11 mouse cellular contexts compared by ENCODE assay signal in genomic region chr10:127285644-127286043, GRCm38 (mm10). TPM values are rescaled to one million over a fixed set of nuclear protein-coding genes. Genes with fewer than 3 reads are reported as not detected.
DNase-seq lines count a peak whose midpoint lies in the region; ATAC-seq and TF ChIP-seq lines count a peak whose summit lies in the region.
"Had no signal": no experiment of that assay in that cellular context is flagged by ENCODE, and none has a peak within 500 bp of the region (broad histone marks: within the 10 kb centered on the region; RNA-seq: fewer than 3 reads in every experiment).

No protein-coding gene starts in this region.

- 72% methylated on average over 13 of the region's 13 CpGs for WGBS in hindbrain, embryonic 10.5 days
- 73% methylated on average over 13 of the region's 13 CpGs for WGBS in hindbrain, embryonic 11.5 days
- 78% methylated on average over 13 of the region's 13 CpGs for WGBS in limb, embryonic 10.5 days

- no peak for ATAC-seq in hindbrain, embryonic 11.5 days (ENCODE audit: low FRiP score)

- no peak for TF ChIP-seq RAD21 in MEL (IDR thresholded peaks at IDR 0.05; ENCODE audit: low read depth, low read length)

- DNase-seq in cerebellum, adult 11 months = peak; percentile 22
- no peak for DNase-seq in cerebellum, adult 8-10 months
- DNase-seq in hindbrain, embryonic 10.5 days (ENCODE audit: low spot score) = no peak
- DNase-seq in hindbrain, embryonic 11.5 days (ENCODE audit: low spot score) = no peak
- DNase-seq in MEL (ENCODE audit: low read depth, low spot score) = no peak
- DNase-seq in limb, embryonic 10.5 days (ENCODE audit: low spot score) = no peak
- no peak for DNase-seq in natural killer cell, adult 2 months (ENCODE audit: low spot score in 2 of 2)
- DNase-seq in spleen, postnatal 14 days (ENCODE audit: low spot score in 2 of 2) = no peak
- DNase-seq: adrenal gland, postnatal 25 days; kidney, adult 18-20 months had no signal

- H3K36me3 ChIP-seq in hindbrain, embryonic 10.5 days = peaks cover 68% of the 10 kb centered on the region
- H3K36me3 ChIP-seq in hindbrain, embryonic 11.5 days (ENCODE audit: control insufficient read depth, insufficient read depth, low read length) = peaks cover 22% of the 10 kb centered on the region
- peaks cover 0 to 6% of the 10 kb centered on the region in 2 experiments; a peak in 2 of 4 replicates for H3K36me3 ChIP-seq in MEL (ENCODE audit: control insufficient read depth in 1 of 2, insufficient read depth in 2 of 2, low read length in 2 of 2)
- peaks cover 68% of the 10 kb centered on the region for H3K36me3 ChIP-seq in limb, embryonic 10.5 days

- TF ChIP-seq EP300 in MEL (IDR thresholded peaks at IDR 0.05; ENCODE audit: low read depth in 1 of 2, low read length in 2 of 2) = no peak

- TF ChIP-seq POLR2A in MEL (IDR thresholded peaks at IDR 0.05; ENCODE audit: control insufficient read depth in 1 of 2, insufficient read depth in 1 of 2, low read depth in 1 of 2, low read length in 2 of 2, poor library complexity in 1 of 2) = no peak

- peak overlapping the region; percentile 89 for H3K4me3 ChIP-seq in hindbrain, embryonic 10.5 days
- no peak overlapping the region for H3K4me3 ChIP-seq in hindbrain, embryonic 11.5 days (ENCODE audit: low read depth, low read length)
- H3K4me3 ChIP-seq in MEL (ENCODE audit: control insufficient read depth in 1 of 2, insufficient read depth in 1 of 2, low read depth in 2 of 2, low read length in 2 of 2) = no peak overlapping the region
- H3K4me3 ChIP-seq in limb, embryonic 10.5 days = peak overlapping the region; percentile 20; the same call in 1 of the 2 replicates
- H3K4me3 ChIP-seq: liver, embryonic 15.5 days had no signal

- no peak overlapping the region for H3K4me2 ChIP-seq in hindbrain, embryonic 11.5 days (replicated peaks; ENCODE audit: low read depth, low read length)

- H3K4me1 ChIP-seq in hindbrain, embryonic 10.5 days (replicated peaks) = peaks cover 61% of the 10 kb centered on the region
- peaks cover 18% of the 10 kb centered on the region for H3K4me1 ChIP-seq in hindbrain, embryonic 11.5 days (replicated peaks; ENCODE audit: control insufficient read depth, insufficient read depth, low read length)
- H3K4me1 ChIP-seq in MEL (ENCODE audit: control insufficient read depth in 1 of 2, insufficient read depth in 2 of 2, low read length in 2 of 2) = peaks cover 0 to 9% of the 10 kb centered on the region in 2 experiments; a peak in 2 of 4 replicates
- H3K4me1 ChIP-seq in limb, embryonic 10.5 days = peaks cover 54% of the 10 kb centered on the region

- no peak for TF ChIP-seq CTCF in MEL (IDR thresholded peaks at IDR 0.05 in 2 of 3, conservative IDR thresholded peaks at IDR 0.05 in 1 of 3; ENCODE audit: control insufficient read depth in 1 of 3, insufficient read depth in 1 of 3, low read depth in 2 of 3, low read length in 3 of 3, poor library complexity in 1 of 3, severe bottlenecking in 1 of 3)

- H3K79me2 ChIP-seq in MEL (ENCODE audit: control insufficient read depth, insufficient read depth, low read length, poor library complexity) = peaks cover 43% of the 10 kb centered on the region

- no peaks in the 10 kb centered on the region for H3K9me3 ChIP-seq in hindbrain, embryonic 10.5 days
- H3K9me3 ChIP-seq in hindbrain, embryonic 11.5 days (ENCODE audit: control insufficient read depth, low read length) = no peaks in the 10 kb centered on the region
- H3K9me3 ChIP-seq in MEL (replicated peaks; ENCODE audit: insufficient read depth, low read length) = no peaks in the 10 kb centered on the region
- no peaks in the 10 kb centered on the region for H3K9me3 ChIP-seq in limb, embryonic 10.5 days (replicated peaks)
- H3K9me3 ChIP-seq: liver, embryonic 15.5 days had no signal

- H3K9ac ChIP-seq in hindbrain, embryonic 11.5 days (ENCODE audit: low read depth, low read length) = no peak overlapping the region
- no peak overlapping the region for H3K9ac ChIP-seq in MEL (ENCODE audit: control insufficient read depth, low read depth, low read length, poor library complexity, severe bottlenecking)
- H3K9ac ChIP-seq: liver, embryonic 15.5 days had no signal

- peak overlapping the region; percentile 97 for H3K27ac ChIP-seq in hindbrain, embryonic 10.5 days
- no peak overlapping the region for H3K27ac ChIP-seq in hindbrain, embryonic 11.5 days (ENCODE audit: low read depth, low read length)
- no peak overlapping the region for H3K27ac ChIP-seq in MEL (ENCODE audit: control insufficient read depth, low read depth, low read length)
- peak overlapping the region; percentile 26; the same call in 1 of the 2 replicates for H3K27ac ChIP-seq in limb, embryonic 10.5 days

- H3K27me3 ChIP-seq in hindbrain, embryonic 10.5 days (ENCODE audit: insufficient read depth, poor library complexity, severe bottlenecking) = no peaks in the 10 kb centered on the region
- no peaks in the 10 kb centered on the region for H3K27me3 ChIP-seq in hindbrain, embryonic 11.5 days (ENCODE audit: control insufficient read depth, insufficient read depth, low read length)
- H3K27me3 ChIP-seq in MEL (ENCODE audit: control insufficient read depth in 1 of 2, insufficient read depth in 2 of 2, low read length in 2 of 2) = no peaks in the 10 kb centered on the region
- H3K27me3 ChIP-seq in limb, embryonic 10.5 days (ENCODE audit: low read depth, poor library complexity, severe bottlenecking) = no peaks in the 10 kb centered on the region
- H3K27me3 ChIP-seq: liver, embryonic 15.5 days had no signal

TF ChIP-seq in MEL, 35 proteins besides CTCF, POLR2A, EP300 and RAD21:
- no peak for TF ChIP-seq MYB (IDR thresholded peaks at IDR 0.05; ENCODE audit: low read depth, low read length)
- no peak for TF ChIP-seq MEF2A (IDR thresholded peaks at IDR 0.05; ENCODE audit: extremely low read depth, insufficient replicate concordance, low read depth, low read length, poor library complexity, severe bottlenecking)
- no peak for TF ChIP-seq MAZ (IDR thresholded peaks at IDR 0.05; ENCODE audit: low read depth, low read length)
- TF ChIP-seq POLR2AphosphoS5 (IDR thresholded peaks at IDR 0.05; ENCODE audit: borderline replicate concordance, low read depth, low read length) = 0 out of 2 replicates have a peak, but pooled peaks have one; percentile 0
- no peak for TF ChIP-seq HCFC1 (IDR thresholded peaks at IDR 0.05; ENCODE audit: low read depth, low read length)
- TF ChIP-seq MAX (IDR thresholded peaks at IDR 0.05; ENCODE audit: low read length) = no peak
- TF ChIP-seq UBTF (IDR thresholded peaks at IDR 0.05; ENCODE audit: borderline replicate concordance, insufficient read depth, low read depth, low read length) = no peak

RNA-seq across cellular contexts. Expression of gene Mbd6, which starts 3.2 kb away (rescaled TPM):
- polyA plus RNA-seq in hindbrain, embryonic 10.5 days (2016; fragmentation: Nextera tagmentation; extraction: Ambion mirVana) = 12.8 and 16.3 TPM in 2 replicates
- 14.2 and 17.5 TPM in 2 replicates for polyA plus RNA-seq in hindbrain, embryonic 11.5 days (2014; fragmentation: Nextera tagmentation; extraction: Ambion mirVana)
- 4.2 and 5.0 TPM in 2 replicates for total RNA-seq in MEL (2012; rRNA removed)
- 10 to 100 TPM in 1 of 2 experiments, not detected in 1; 44.8 TPM for polyA plus RNA-seq in MEL (2012; ENCODE audit: insufficient read depth in 1 of 2, insufficient read length in 2 of 2, low read depth in 1 of 2, low replicate concordance in 2 of 2, missing spikeins in 1 of 2)
- polyA plus RNA-seq in limb, embryonic 10.5 days (2016; fragmentation: Nextera tagmentation; extraction: Ambion mirVana) = 16.7 and 18.8 TPM in 2 replicates

RNA-seq across cellular contexts. Expression of gene Dctn2, which starts 19.5 kb away (rescaled TPM):
- 222 and 255 TPM in 2 replicates for polyA plus RNA-seq in hindbrain, embryonic 10.5 days (2016; fragmentation: Nextera tagmentation; extraction: Ambion mirVana)
- 210 and 214 TPM in 2 replicates for polyA plus RNA-seq in hindbrain, embryonic 11.5 days (2014; fragmentation: Nextera tagmentation; extraction: Ambion mirVana)
- total RNA-seq in MEL (2012; rRNA removed) = 223 and 240 TPM in 2 replicates
- 100 to 1,000 TPM in 1 of 2 experiments, not detected in 1; 297 TPM for polyA plus RNA-seq in MEL (2012; ENCODE audit: insufficient read depth in 1 of 2, insufficient read length in 2 of 2, low read depth in 1 of 2, low replicate concordance in 2 of 2, missing spikeins in 1 of 2)
- polyA plus RNA-seq in limb, embryonic 10.5 days (2016; fragmentation: Nextera tagmentation; extraction: Ambion mirVana) = 185 and 194 TPM in 2 replicates

RNA-seq across cellular contexts. Expression of gene Kif5a, which starts 22.5 kb away (rescaled TPM):
- polyA plus RNA-seq in hindbrain, embryonic 10.5 days (2016; fragmentation: Nextera tagmentation; extraction: Ambion mirVana) = 24.4 and 39.4 TPM in 2 replicates
- 41.4 and 42.2 TPM in 2 replicates for polyA plus RNA-seq in hindbrain, embryonic 11.5 days (2014; fragmentation: Nextera tagmentation; extraction: Ambion mirVana)
- total RNA-seq in MEL (2012; rRNA removed) = 0.42 and 0.52 TPM in 2 replicates
- 1 to 10 TPM in 1 of 2 experiments, not detected in 1; 1.3 TPM for polyA plus RNA-seq in MEL (2012; ENCODE audit: insufficient read depth in 1 of 2, insufficient read length in 2 of 2, low read depth in 1 of 2, low replicate concordance in 2 of 2, missing spikeins in 1 of 2)
- polyA plus RNA-seq in limb, embryonic 10.5 days (2016; fragmentation: Nextera tagmentation; extraction: Ambion mirVana) = 1.4 and 2.2 TPM in 2 replicates

RNA-seq across cellular contexts. Expression of gene Mars, which starts 25.9 kb away (rescaled TPM):
- 171 and 174 TPM in 2 replicates for polyA plus RNA-seq in hindbrain, embryonic 10.5 days (2016; fragmentation: Nextera tagmentation; extraction: Ambion mirVana)
- polyA plus RNA-seq in hindbrain, embryonic 11.5 days (2014; fragmentation: Nextera tagmentation; extraction: Ambion mirVana) = 173 and 179 TPM in 2 replicates
- 147 and 162 TPM in 2 replicates for total RNA-seq in MEL (2012; rRNA removed)
- polyA plus RNA-seq in MEL (2012; ENCODE audit: insufficient read depth in 1 of 2, insufficient read length in 2 of 2, low read depth in 1 of 2, low replicate concordance in 2 of 2, missing spikeins in 1 of 2) = 100 to 1,000 TPM in 1 of 2 experiments, not detected in 1; 195 TPM
- 170 and 205 TPM in 2 replicates for polyA plus RNA-seq in limb, embryonic 10.5 days (2016; fragmentation: Nextera tagmentation; extraction: Ambion mirVana)

RNA-seq across cellular contexts. Expression of gene Arhgap9, which starts 36.1 kb away (rescaled TPM):
- 1.8 and 2.5 TPM in 2 replicates for polyA plus RNA-seq in hindbrain, embryonic 10.5 days (2016; fragmentation: Nextera tagmentation; extraction: Ambion mirVana)
- polyA plus RNA-seq in hindbrain, embryonic 11.5 days (2014; fragmentation: Nextera tagmentation; extraction: Ambion mirVana) = 1.1 and 2.2 TPM in 2 replicates
- 24.4 and 27.7 TPM in 2 replicates for total RNA-seq in MEL (2012; rRNA removed)
- polyA plus RNA-seq in MEL (2012; ENCODE audit: insufficient read depth in 1 of 2, insufficient read length in 2 of 2, low read depth in 1 of 2, low replicate concordance in 2 of 2, missing spikeins in 1 of 2) = 10 to 100 TPM in 1 of 2 experiments, not detected in 1; 41.1 TPM
- polyA plus RNA-seq in limb, embryonic 10.5 days (2016; fragmentation: Nextera tagmentation; extraction: Ambion mirVana) = 5.5 and 5.9 TPM in 2 replicates

Comparison
In these comparisons a context has a peak if more than half of its experiments do, and no peak if none do; other contexts are left out.
1. H3K27ac ChIP-seq: peak in hindbrain, embryonic 10.5 days (single experiment) and limb, embryonic 10.5 days (single experiment); none in hindbrain, embryonic 11.5 days (single experiment) and MEL (single experiment).
2. H3K4me3 ChIP-seq: peak in hindbrain, embryonic 10.5 days (single experiment) and limb, embryonic 10.5 days (single experiment); none in hindbrain, embryonic 11.5 days (single experiment) and MEL (0 of 2).